Mouse (Mus musculus): Measurements from ENCODE around the gene Sema4d. TPM values are rescaled to one million over a fixed set of nuclear protein-coding genes. Genes with fewer than 3 reads are reported as not detected.

Gene Sema4d
- total RNA-seq, 2 experiments from 2014 or later, result 93.1 to 112 TPM

- intact Hi-C loops (cut with DNase I), result no loop called here
- DNase-seq (ENCODE audit: low spot score in 2 of 2), result no peak
Measured at GRCm38 (mm10) chr13:51739713-51740112, 53.8 kb downstream of the Sema4d start.

GRCm38 (mm10) chr13:51738531-51739117, 54.9 kb downstream of the Sema4d start:
- DNase-seq (ENCODE audit: low spot score in 2 of 2), result no peak
- intact Hi-C loops (cut with DNase I), result no loop called here

- DNase-seq (ENCODE audit: low spot score in 2 of 2), result no peak
- intact Hi-C loops (cut with DNase I), result no loop called here
Measured at GRCm38 (mm10) chr13:51737949-51738513, 55.5 kb downstream of the Sema4d start.

GRCm38 (mm10) chr13:51737033-51737948, 56.3 kb downstream of the Sema4d start:
- intact Hi-C loops (cut with DNase I), result no loop called here
- DNase-seq (ENCODE audit: low spot score in 2 of 2), result no peak

- DNase-seq (ENCODE audit: low spot score in 2 of 2), result peak in 1 of 2 experiments; percentile 33
- intact Hi-C loops (cut with DNase I), result no loop called here
Measured at GRCm38 (mm10) chr13:51736007-51736911, 57.3 kb downstream of the Sema4d start.

GRCm38 (mm10) chr13:51734556-51734955, 59.0 kb downstream of the Sema4d start:
- DNase-seq (ENCODE audit: low spot score in 2 of 2), result no peak
- intact Hi-C loops (cut with DNase I), result loop anchor here (5.0 kb wide), 2 partner anchors 38 to 58 kb away; partner anchors contain the start of gene Sema4d

GRCm38 (mm10) chr13:51732097-51732664, 61.4 kb downstream of the Sema4d start:
- DNase-seq (ENCODE audit: low spot score in 2 of 2), result no peak
- intact Hi-C loops (cut with DNase I), result loop anchor here (5.0 kb wide), 2 partner anchors 40 to 60 kb away; partner anchors contain the start of gene Sema4d

GRCm38 (mm10) chr13:51731474-51731873, 62.1 kb downstream of the Sema4d start:
- DNase-seq (ENCODE audit: low spot score in 2 of 2), result no peak
- intact Hi-C loops (cut with DNase I), result loop anchor here (5.0 kb wide), 2 partner anchors 41 to 61 kb away; partner anchors contain the start of gene Sema4d

- no peak for DNase-seq (ENCODE audit: low spot score in 2 of 2)
- intact Hi-C loops (cut with DNase I), result loop anchor here (5.0 kb wide), 2 partner anchors 42 to 62 kb away; partner anchors contain the start of gene Sema4d
Measured at GRCm38 (mm10) chr13:51729887-51730361, 63.6 kb downstream of the Sema4d start.

- no peak for DNase-seq (ENCODE audit: low spot score in 2 of 2)
- intact Hi-C loops (cut with DNase I), result no loop called here
Measured at GRCm38 (mm10) chr13:51727364-51727763, 66.2 kb downstream of the Sema4d start.

GRCm38 (mm10) chr13:51725926-51726574, 67.5 kb downstream of the Sema4d start:
- intact Hi-C loops (cut with DNase I), result no loop called here
- no peak for DNase-seq (ENCODE audit: low spot score in 2 of 2)

GRCm38 (mm10) chr13:51725446-51725845, 68.1 kb downstream of the Sema4d start:
- DNase-seq (ENCODE audit: low spot score in 2 of 2), result no peak
- intact Hi-C loops (cut with DNase I), result no loop called here

GRCm38 (mm10) chr13:51724566-51724965, 69.0 kb downstream of the Sema4d start:
- DNase-seq (ENCODE audit: low spot score in 2 of 2), result no peak
- intact Hi-C loops (cut with DNase I), result no loop called here

GRCm38 (mm10) chr13:51723114-51723513, 70.4 kb downstream of the Sema4d start:
- intact Hi-C loops (cut with DNase I), result no loop called here
- DNase-seq (ENCODE audit: low spot score in 2 of 2), result no peak

GRCm38 (mm10) chr13:51720556-51720955, 73.0 kb downstream of the Sema4d start:
- intact Hi-C loops (cut with DNase I), result no loop called here
- DNase-seq (ENCODE audit: low spot score in 2 of 2), result no peak

GRCm38 (mm10) chr13:51719256-51719655, 74.3 kb downstream of the Sema4d start:
- intact Hi-C loops (cut with DNase I), result no loop called here
- no peak for DNase-seq (ENCODE audit: low spot score in 2 of 2)

- no peak for DNase-seq (ENCODE audit: low spot score in 2 of 2)
- intact Hi-C loops (cut with DNase I), result no loop called here
Measured at GRCm38 (mm10) chr13:51716350-51717263, 76.9 kb downstream of the Sema4d start.

Measured in left cerebral cortex, postnatal 14 days (tissue).